ENCODE assay signal across 15 mouse cellular contexts in genomic region chr6:144282756-144283155, GRCm38 (mm10).
DNase-seq lines count a peak whose midpoint lies in the region; ATAC-seq and TF ChIP-seq lines count a peak whose summit lies in the region.
"Had no signal": no experiment of that assay in that cellular context is flagged by ENCODE, and none has a peak within 500 bp of the region (broad histone marks: within the 10 kb centered on the region; RNA-seq: fewer than 3 reads in every experiment).

No protein-coding gene starts in this region.

- no peaks in the 10 kb centered on the region for H3K27me3 ChIP-seq in cerebellum, adult 2 months (ENCODE audit: control insufficient read depth, insufficient read depth, low read length)
- no peaks in the 10 kb centered on the region for H3K27me3 ChIP-seq in kidney, embryonic 16.5 days (ENCODE audit: insufficient read depth, low read length)
- H3K27me3 ChIP-seq: embryonic facial prominence, embryonic 15.5 days; hindbrain, embryonic 13.5 days; liver, embryonic 15.5 days had no signal

- ATAC-seq in kidney, embryonic 16.5 days (ENCODE audit: low FRiP score, low TSS enrichment), result no peak
- ATAC-seq: intestine, postnatal 0 days had no signal

- H3K27ac ChIP-seq in cerebellum, adult 2 months (ENCODE audit: insufficient read depth, low read length), result no peak overlapping the region
- H3K27ac ChIP-seq in kidney, embryonic 16.5 days (ENCODE audit: low read length), result no peak overlapping the region
- H3K27ac ChIP-seq: embryonic facial prominence, embryonic 15.5 days; hindbrain, embryonic 13.5 days; liver, embryonic 15.5 days; midbrain, embryonic 10.5 days had no signal

- intact Hi-C loops in left cerebral cortex, postnatal 36 days (cut with DNase I), result no loop called here

- no peaks in the 10 kb centered on the region for H3K9me3 ChIP-seq in kidney, embryonic 16.5 days (ENCODE audit: low read length)
- H3K9me3 ChIP-seq: embryonic facial prominence, embryonic 15.5 days; hindbrain, embryonic 13.5 days; liver, embryonic 15.5 days had no signal

- no peak for TF ChIP-seq CTCF in cerebellum, adult 2 months (IDR thresholded peaks at IDR 0.05; ENCODE audit: borderline replicate concordance, insufficient read depth, low read depth, low read length)

- WGBS in cerebellum, adult 2 months, result 17% methylated on average over 12 of the region's 12 CpGs
- 81% methylated on average over 12 of the region's 12 CpGs for WGBS in kidney, embryonic 16.5 days

- H3K36me3 ChIP-seq in kidney, embryonic 16.5 days (ENCODE audit: insufficient read depth, low read length), result no peaks in the 10 kb centered on the region
- H3K36me3 ChIP-seq: embryonic facial prominence, embryonic 15.5 days; hindbrain, embryonic 13.5 days; liver, embryonic 15.5 days; midbrain, embryonic 10.5 days had no signal

- no peak overlapping the region for H3K4me2 ChIP-seq in kidney, embryonic 16.5 days (replicated peaks; ENCODE audit: low read depth, low read length)
- H3K4me2 ChIP-seq: embryonic facial prominence, embryonic 15.5 days; hindbrain, embryonic 13.5 days; liver, embryonic 15.5 days had no signal

- no peak overlapping the region for H3K9ac ChIP-seq in kidney, embryonic 16.5 days (replicated peaks; ENCODE audit: low read length)
- H3K9ac ChIP-seq: embryonic facial prominence, embryonic 15.5 days; hindbrain, embryonic 13.5 days; liver, embryonic 15.5 days had no signal

- H3K4me1 ChIP-seq in cerebellum, adult 2 months (ENCODE audit: control insufficient read depth, insufficient read depth, low read length), result no peaks in the 10 kb centered on the region; the same call in 1 of the 2 replicates
- H3K4me1 ChIP-seq in kidney, embryonic 16.5 days (ENCODE audit: insufficient read depth, low read length), result peaks cover 3% of the 10 kb centered on the region; the same call in 1 of the 2 replicates
- H3K4me1 ChIP-seq: embryonic facial prominence, embryonic 15.5 days; hindbrain, embryonic 13.5 days; liver, embryonic 15.5 days; midbrain, embryonic 10.5 days had no signal

- peak overlapping the region; percentile 49 for H3K4me3 ChIP-seq in cerebellum, adult 2 months (replicated peaks; ENCODE audit: insufficient read depth, low read depth, low read length)
- H3K4me3 ChIP-seq in kidney, embryonic 16.5 days (ENCODE audit: low read length), result no peak overlapping the region
- H3K4me3 ChIP-seq: embryonic facial prominence, embryonic 15.5 days; hindbrain, embryonic 13.5 days; liver, embryonic 15.5 days; midbrain, embryonic 10.5 days had no signal

- peak; percentile 19 to 20 for DNase-seq in frontal cortex, postnatal 36 days (ENCODE audit: low spot score in 2 of 2)
- no peak for DNase-seq in frontal cortex, postnatal 14 days (ENCODE audit: low spot score in 2 of 2)
- DNase-seq in R1 (ENCODE audit: low read depth, low spot score), result peak; percentile 36
- DNase-seq in cerebellum, adult 2 months, result peak; percentile 67 to 77
- peak; percentile 33 to 38 for DNase-seq in left cerebral cortex, postnatal 36 days (ENCODE audit: low spot score in 2 of 2)
- no peak for DNase-seq in adrenal gland, adult 8-10 months
- no peak for DNase-seq in spleen, adult 12 weeks (ENCODE audit: low spot score)
- DNase-seq: kidney, postnatal 25 days; thymus, adult 18-20 months had no signal

- TF ChIP-seq POLR2A in cerebellum, adult 2 months (IDR thresholded peaks at IDR 0.05; ENCODE audit: borderline replicate concordance, insufficient read depth, low read length), result no peak

Comparison
In these comparisons a context has a peak if more than half of its experiments do, and no peak if none do; other contexts are left out.
1. DNase-seq: peak in frontal cortex, postnatal 36 days (2 of 2), R1 (single experiment), cerebellum, adult 2 months (2 of 2) and left cerebral cortex, postnatal 36 days (2 of 2); none in frontal cortex, postnatal 14 days (0 of 2), adrenal gland, adult 8-10 months (single experiment) and spleen, adult 12 weeks (single experiment).